Mouse (Mus musculus) hindbrain, postnatal 0 days (tissue): ENCODE measurements around the gene Pfkl. TPM values are rescaled to one million over a fixed set of nuclear protein-coding genes. Genes with fewer than 3 reads are reported as not detected.
"Not testable (repeated sequence)": the region's sequence is repeated elsewhere in the genome, so short reads cannot be mapped to it uniquely, and the experiment has no call there.

Experiments used
- ATAC-seq: fragments of 200-750 bp; cut with Nextera tagmentation; 2 replicates; pipeline ENCODE4 v1.8.0; 2017; ENCODE audit warnings: mild to moderate bottlenecking, moderate TSS enrichment, moderate library complexity
- DNase-seq: peaks from one replicate; pipeline ENCODE4 v3.0.0-alpha.2; 2015; ENCODE audit warnings: low spot score
- H3K27ac ChIP-seq: fragments of 300-500 bp; sonication (generic); 2 replicates; pipeline ENCODE4 v1.5.1; 2014; ENCODE audit warnings: mild to moderate bottlenecking
- H3K27me3 ChIP-seq: fragments of 300-500 bp; sonication (generic); 2 replicates; pipeline ENCODE4 v1.6.1; 2014; ENCODE audit warnings: low read length, mixed read lengths; ENCODE audit not compliant: insufficient read depth
- H3K36me3 ChIP-seq: fragments of 300-500 bp; sonication (generic); 2 replicates; pipeline ENCODE4 v1.6.1; 2014; ENCODE audit warnings: low read length, mixed read lengths; ENCODE audit not compliant: insufficient read depth
- H3K4me1 ChIP-seq: fragments of 300-500 bp; sonication (generic); 2 replicates; pipeline ENCODE4 v1.6.1; 2014; ENCODE audit warnings: antibody characterized with exemption, low read length, mixed read lengths; ENCODE audit not compliant: insufficient read depth
- H3K4me2 ChIP-seq: fragments of 300-500 bp; sonication (generic); 2 replicates; pipeline ENCODE4 v1.6.1; 2014; ENCODE audit warnings: low read depth, mild to moderate bottlenecking, low read length, moderate library complexity, mixed read lengths
- H3K4me3 ChIP-seq: fragments of 300-500 bp; sonication (generic); 2 replicates; pipeline ENCODE4 v1.5.1; 2014; ENCODE audit warnings: low read length
- H3K9ac ChIP-seq: fragments of 300-500 bp; sonication (generic); replicated peaks from 2 replicates; pipeline ENCODE4 v1.6.1; 2014; ENCODE audit warnings: mild to moderate bottlenecking, low read length, moderate library complexity, mixed read lengths
- H3K9me3 ChIP-seq: fragments of 300-500 bp; sonication (generic); 2 replicates; pipeline ENCODE4 v1.6.1; 2016; ENCODE audit warnings: low read length, mixed read lengths
- CTCF ChIP-seq: IDR thresholded peaks from 2 replicates; pipeline ENCODE4 v1.5.1; 2016; ENCODE audit warnings: antibody characterized with exemption, control low read depth, low read depth
- WGBS: fragments of 180-500 bp; shearing (Covaris S2); extraction: QIAGEN DNeasy Blood & Tissue Kit; methylation state at CpG from one replicate; pipeline ENCODE4 v1.1.7; 2014; 5-methylcytosine and 5-hydroxymethylcytosine counted together
- polyA plus RNA-seq: library from polyadenylated mRNA; unstranded; fragments of >200 nt; fragmentation: Nextera tagmentation; extraction: Ambion mirVana; gene quantifications from 2 replicates; pipeline ENCODE4 v1.2.1, GENCODE M21; 2015
- total RNA-seq: library from RNA; depleted of rRNA; stranded (reverse); fragments of >200 nt; gene quantifications from 2 replicates; pipeline ENCODE4 v1.2.3, GENCODE M21; 2014

Gene Pfkl
- total and polyA plus RNA-seq, 2 experiments from 2014 or later = 96.5 to 183 TPM

GRCm38 (mm10) chr10:78029080-78029479, 19.2 kb upstream of the Pfkl start:
- 91% methylated on average over 1 of the region's 1 CpGs for WGBS
- Histone ChIP-seq H3K4me3 (no peak overlapping the region), H3K27ac (no peak overlapping the region), H3K36me3 (no peaks in the 10 kb centered on the region), H3K9ac (no peak overlapping the region), H3K4me1 (no peaks in the 10 kb centered on the region), H3K27me3 (no peaks in the 10 kb centered on the region), H3K9me3 (no peaks in the 10 kb centered on the region), H3K4me2 (no peak overlapping the region)
- ATAC-seq (no peak), DNase-seq (no peak)
- no peak for TF ChIP-seq CTCF

- Histone ChIP-seq H3K36me3 (no peaks in the 10 kb centered on the region), H3K27me3 (no peaks in the 10 kb centered on the region), H3K27ac (no peak overlapping the region), H3K4me2 (no peak overlapping the region), H3K4me3 (no peak overlapping the region), H3K9ac (no peak overlapping the region), H3K9me3 (no peaks in the 10 kb centered on the region), H3K4me1 (no peaks in the 10 kb centered on the region)
- DNase-seq (peak; percentile 92), ATAC-seq (peak; percentile 83)
- 5% methylated on average over 5 of the region's 5 CpGs for WGBS
- TF ChIP-seq CTCF = peak; percentile 98
Observed at GRCm38 (mm10) chr10:78028129-78028528, 18.2 kb upstream of the Pfkl start.

- H3K4me1 ChIP-seq, H3K4me3 ChIP-seq, H3K27me3 ChIP-seq, H3K27ac ChIP-seq, H3K36me3 ChIP-seq, H3K9me3 ChIP-seq, H3K4me2 ChIP-seq, H3K9ac ChIP-seq, ATAC-seq: not testable (repeated sequence)
- 63% methylated on average over 6 of the region's 8 CpGs for WGBS
- DNase-seq = peak; percentile 23
- peak; percentile 50 for TF ChIP-seq CTCF
Observed at GRCm38 (mm10) chr10:78025453-78025852, 15.6 kb upstream of the Pfkl start.

- not testable (repeated sequence) for H3K27ac ChIP-seq
Observed at GRCm38 (mm10) chr10:78019984-78020383, 10.1 kb upstream of the Pfkl start.

GRCm38 (mm10) chr10:78019291-78019690, 9.4 kb upstream of the Pfkl start:
- DNase-seq (no peak), ATAC-seq (0 out of 2 replicates have a peak, but pooled peaks have one; percentile 62)
- 75% methylated on average over 4 of the region's 4 CpGs for WGBS
- no peak for TF ChIP-seq CTCF
- no peak overlapping the region for H3K9ac ChIP-seq
- H3K36me3 ChIP-seq = no peaks in the 10 kb centered on the region
- no peaks in the 10 kb centered on the region for H3K9me3 ChIP-seq
- no peak overlapping the region for H3K4me3 ChIP-seq
- no peaks in the 10 kb centered on the region for H3K27me3 ChIP-seq
- no peaks in the 10 kb centered on the region for H3K4me1 ChIP-seq
- H3K4me2 ChIP-seq = no peak overlapping the region
- no peak overlapping the region for H3K27ac ChIP-seq

More at GRCm38 (mm10) chr10:78019984-78020383, 10.1 kb upstream of the Pfkl start:
- not testable (repeated sequence) for H3K9ac ChIP-seq, H3K4me1 ChIP-seq, H3K9me3 ChIP-seq, DNase-seq, ATAC-seq, H3K4me2 ChIP-seq, H3K27me3 ChIP-seq, H3K36me3 ChIP-seq, H3K4me3 ChIP-seq
- whole genome bisulfite sequencing = 97% methylated on average over 6 of the region's 11 CpGs

- peak overlapping the region; percentile 60 for H3K4me2 ChIP-seq
- ATAC-seq (peak; percentile 90), DNase-seq (peak; percentile 94)
- H3K4me3 ChIP-seq = peak overlapping the region; percentile 24
- WGBS = 20% methylated on average over 19 of the region's 19 CpGs
- no peaks in the 10 kb centered on the region for H3K9me3 ChIP-seq
- H3K27me3 ChIP-seq = no peaks in the 10 kb centered on the region
- TF ChIP-seq CTCF = peak; percentile 96
- H3K27ac ChIP-seq = no peak overlapping the region
- H3K36me3 ChIP-seq = no peaks in the 10 kb centered on the region
- H3K9ac ChIP-seq = no peak overlapping the region
- H3K4me1 ChIP-seq = no peaks in the 10 kb centered on the region
Observed at GRCm38 (mm10) chr10:78018797-78019203, 8.9 kb upstream of the Pfkl start.

GRCm38 (mm10) chr10:78016366-78016765, 6.5 kb upstream of the Pfkl start:
- Histone ChIP-seq H3K27ac (no peak overlapping the region), H3K27me3 (no peaks in the 10 kb centered on the region), H3K4me1 (no peaks in the 10 kb centered on the region), H3K9me3 (no peaks in the 10 kb centered on the region), H3K9ac (no peak overlapping the region), H3K36me3 (no peaks in the 10 kb centered on the region), H3K4me3 (no peak overlapping the region), H3K4me2 (no peak overlapping the region)
- no peak for ATAC-seq
- TF ChIP-seq CTCF = no peak
- 53% methylated on average over 5 of the region's 5 CpGs for WGBS
- DNase-seq = no peak
